Mouse (Mus musculus) adrenal gland, adult (tissue): ENCODE data around the gene Gng12.
A peak's percentile ranks its signal among the peaks of the same experiment; 100 is the strongest.
"Not testable (repeated sequence)": the region's sequence is repeated elsewhere in the genome, so short reads cannot be mapped to it uniquely, and the experiment has no call there.

Experiments
- DNase-seq, 2 experiments: peaks; one replicate each; pipeline ENCODE4 v3.0.0; 2022 to 2023; ENCODE audit warnings: low spot score in 1 of 2; ENCODE audit not compliant: inconsistent age in 2 of 2

Gng12 gene

DNA sequence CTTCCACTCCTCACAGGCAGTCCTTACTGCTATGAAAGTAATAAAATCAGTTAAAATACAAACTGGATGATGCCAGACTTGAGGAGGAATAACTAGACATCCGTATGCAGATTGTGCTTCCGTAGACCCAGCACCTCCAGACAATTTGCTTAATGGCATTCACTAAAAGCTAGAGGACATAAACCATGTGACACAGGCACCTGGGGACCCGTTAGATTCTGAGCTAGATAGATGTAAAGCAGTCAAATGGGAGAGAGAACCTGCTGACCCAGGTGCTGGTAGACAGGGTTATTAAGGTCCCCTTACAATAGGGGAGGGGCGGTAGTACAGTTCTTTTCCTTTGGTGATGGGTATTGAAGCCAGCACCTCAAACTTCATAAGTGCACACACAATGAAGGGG is 127.5 kb downstream of the Gng12 start:
- DNase-seq: no peak

- DNase-seq: no peak
Measured at GRCm38 (mm10) chr6:67026661-67027060, 130.5 kb downstream of the Gng12 start.

DNA sequence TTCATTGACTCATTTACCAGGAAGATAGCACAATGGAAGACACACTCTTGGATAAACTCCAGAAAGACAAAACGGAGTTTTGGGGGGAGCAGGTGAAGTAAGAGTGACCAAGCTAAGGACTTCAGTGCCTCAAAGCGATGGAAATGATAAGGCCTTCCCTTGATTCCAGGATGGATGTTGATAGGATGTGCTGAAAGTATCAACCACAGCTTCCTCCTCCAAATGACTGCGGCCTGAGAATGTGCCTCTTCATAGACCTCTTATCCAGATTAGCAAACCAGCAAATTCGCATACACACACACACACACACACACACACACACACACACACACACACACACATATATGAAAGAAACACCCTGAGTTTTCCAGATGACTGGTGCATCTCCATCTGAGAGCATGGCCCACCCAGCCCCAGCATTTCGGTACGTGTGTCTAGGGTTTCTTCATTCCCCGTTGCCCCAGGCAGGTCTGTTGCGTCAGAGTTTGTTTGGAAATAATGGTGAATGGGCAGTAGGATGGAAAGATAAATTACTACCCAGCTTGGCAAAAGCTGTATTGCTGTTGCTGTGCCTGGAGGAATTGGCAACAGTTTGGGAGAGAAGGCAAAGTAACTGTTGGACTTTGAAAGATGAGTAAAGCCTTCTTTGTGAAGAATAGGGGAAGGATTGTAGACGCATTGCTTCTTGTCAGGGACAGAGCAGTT is 131.4 kb downstream of the Gng12 start:
- DNase-seq: peak in 1 of 2 experiments; percentile 69

DNA sequence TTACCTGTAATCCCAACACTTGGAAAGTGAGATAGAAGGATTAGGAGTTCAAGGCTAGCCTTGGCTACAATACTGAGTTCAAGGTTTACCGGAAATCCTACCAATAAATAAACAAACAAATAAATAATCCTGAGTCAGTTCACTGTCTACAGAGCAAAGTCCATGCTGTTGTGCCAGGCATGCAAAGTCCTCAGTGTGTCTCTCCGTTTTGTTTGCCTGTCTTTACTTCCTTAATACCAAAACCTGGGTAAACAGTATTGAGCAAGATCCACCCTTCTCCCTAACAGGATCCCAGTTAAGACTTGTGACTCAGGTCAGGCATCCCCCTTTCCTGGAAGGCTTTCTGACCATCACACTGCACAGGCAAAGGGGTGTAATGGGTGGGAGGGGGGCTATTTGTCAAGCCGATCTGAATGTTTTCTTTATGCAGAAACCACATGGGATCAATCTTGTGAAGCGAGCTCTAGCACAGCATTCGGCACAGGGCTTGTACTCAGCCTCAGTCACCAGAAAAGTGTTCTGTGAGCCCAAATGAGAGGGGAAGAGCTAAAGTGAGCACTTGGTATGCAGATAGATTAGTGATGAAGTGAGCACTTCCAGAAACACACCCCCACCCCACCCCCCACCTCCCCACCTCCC is 133.2 kb downstream of the Gng12 start:
- DNase-seq: no peak

DNA sequence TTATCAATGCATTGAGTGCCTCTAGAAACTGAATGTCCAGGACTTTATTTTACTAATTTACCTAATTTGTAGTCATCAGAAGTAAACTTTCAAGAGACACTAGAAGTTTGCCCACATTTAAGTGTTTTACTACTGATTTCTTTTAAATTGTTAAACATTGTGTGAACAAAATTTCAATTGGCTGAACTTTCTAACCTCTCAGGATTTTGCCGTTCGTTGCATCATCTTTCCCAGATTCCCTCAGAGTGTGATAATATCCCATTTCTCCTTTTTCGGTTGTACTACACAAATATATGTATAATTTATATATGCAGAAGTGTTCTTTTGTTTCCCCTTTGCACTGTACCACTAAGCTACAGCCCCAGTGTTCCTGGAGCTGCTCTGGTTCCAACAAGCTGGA is 133.8 kb downstream of the Gng12 start:
- no peak for DNase-seq

DNA sequence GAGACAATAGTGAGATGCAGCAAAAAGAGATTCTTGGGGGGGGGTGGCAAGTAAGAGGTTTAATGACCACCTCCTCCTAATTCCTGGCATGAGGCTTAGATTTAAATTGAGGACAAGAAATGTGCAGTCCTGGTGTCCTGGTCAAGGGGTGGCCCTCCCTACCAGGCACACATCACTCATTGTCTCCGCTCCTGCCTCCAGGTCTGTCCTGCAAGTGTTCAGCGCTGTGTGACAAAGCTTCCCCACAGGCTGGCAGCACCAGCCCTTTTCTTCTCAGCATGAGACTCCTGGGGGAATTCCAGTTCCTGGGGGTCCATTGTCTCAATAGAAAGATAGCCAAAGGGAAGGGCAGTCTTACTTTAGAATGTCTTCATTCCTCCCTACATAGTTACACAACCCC is 134.2 kb downstream of the Gng12 start:
- no peak for DNase-seq

DNA sequence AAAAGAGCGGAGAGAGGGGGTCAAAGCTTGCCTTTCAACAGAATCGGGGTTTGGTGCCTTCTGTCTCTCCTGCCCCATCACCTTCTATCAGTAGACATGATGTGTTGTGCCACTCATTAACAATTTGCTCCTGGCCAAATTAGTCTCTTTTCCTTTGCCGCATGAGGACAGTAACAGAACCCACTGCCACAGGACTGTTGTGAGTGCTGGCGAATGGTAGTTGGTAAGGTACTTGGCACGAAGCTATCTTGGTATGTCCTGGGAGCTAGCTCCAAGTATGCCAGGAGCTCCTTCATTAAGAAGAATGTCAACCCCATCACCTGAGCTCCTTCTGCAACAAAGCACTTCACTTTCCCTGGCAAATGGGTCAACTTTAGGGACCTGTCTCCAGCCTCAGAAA is 134.6 kb downstream of the Gng12 start:
- no peak for DNase-seq

DNA sequence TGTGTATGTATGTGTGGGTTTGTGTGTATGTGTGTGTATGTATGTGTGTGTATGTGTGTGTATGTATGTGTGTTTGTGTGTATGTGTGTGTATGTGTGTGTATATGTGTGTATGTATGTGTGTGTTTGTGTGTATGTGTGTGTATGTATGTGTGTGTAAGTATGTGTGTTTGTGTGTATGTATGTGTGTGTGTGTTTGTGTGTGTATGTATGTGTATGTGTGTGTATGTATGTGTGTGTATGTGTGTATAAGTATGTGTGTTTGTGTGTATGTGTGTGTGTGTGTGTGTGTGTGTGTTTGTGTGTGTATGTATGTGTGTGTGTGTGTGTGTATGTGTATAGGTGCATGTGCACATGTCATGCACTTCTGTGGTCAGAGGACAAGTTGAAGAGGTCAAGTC is 136.4 kb downstream of the Gng12 start:
- DNase-seq: not testable (repeated sequence)

DNA sequence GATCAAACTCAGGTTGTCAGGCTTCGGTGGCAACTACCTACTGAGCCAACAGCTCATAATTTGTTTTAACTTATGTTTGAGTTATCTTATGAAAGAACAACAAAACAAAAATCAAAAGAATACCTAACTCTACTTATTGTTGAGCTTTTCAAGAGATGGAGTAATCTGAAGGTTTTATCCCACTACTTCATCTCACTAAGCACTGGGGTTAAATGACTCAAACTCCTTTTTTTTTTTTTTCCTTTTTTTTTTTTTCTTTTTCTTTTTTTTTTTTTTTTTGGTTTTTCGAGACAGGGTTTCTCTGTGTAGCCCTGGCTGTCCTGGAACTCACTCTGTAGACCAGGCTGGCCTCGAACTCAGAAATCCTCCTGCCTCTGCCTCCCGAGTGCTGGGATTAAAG is 136.8 kb downstream of the Gng12 start:
- not testable (repeated sequence) for DNase-seq

GRCm38 (mm10) chr6:67033604-67034003 is 137.4 kb downstream of the Gng12 start:
- no peak for DNase-seq

DNA sequence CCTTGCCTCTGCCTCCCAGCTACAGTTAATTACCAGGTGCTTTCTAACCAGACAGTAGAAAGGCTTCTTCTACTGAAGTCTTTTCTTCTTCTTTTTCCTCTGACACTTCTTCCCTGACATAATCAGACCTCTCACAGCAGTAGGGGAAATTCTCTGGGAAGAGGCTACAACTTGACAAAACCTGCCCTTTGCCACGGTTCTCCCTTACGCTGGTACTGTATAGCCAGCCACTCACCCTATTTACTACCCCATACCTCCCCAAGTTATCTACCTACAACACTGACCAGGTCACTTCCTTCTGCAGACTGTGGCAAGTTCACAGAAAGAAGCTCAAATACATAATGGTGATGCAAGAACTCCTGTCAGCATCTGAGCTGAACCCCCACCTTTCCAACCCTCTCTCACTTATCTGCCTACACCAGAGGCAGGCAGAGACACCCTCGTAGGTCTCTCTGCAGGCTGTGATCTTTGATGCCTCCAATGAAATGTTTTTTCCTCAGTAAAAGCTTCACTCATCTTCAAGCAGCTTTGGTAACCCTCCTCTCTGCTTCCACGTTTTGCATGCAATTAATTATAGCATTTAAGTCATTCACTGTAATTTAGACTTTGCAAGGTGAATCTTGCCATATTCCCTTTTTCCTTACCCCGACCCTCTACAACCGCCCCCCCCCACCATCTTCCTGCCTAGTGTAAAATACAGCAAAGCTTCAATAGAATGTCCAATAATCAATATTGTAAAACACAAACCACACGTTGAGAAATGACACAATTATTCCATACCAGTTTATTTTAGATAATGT is 138.3 kb downstream of the Gng12 start:
- DNase-seq: no peak

DNA sequence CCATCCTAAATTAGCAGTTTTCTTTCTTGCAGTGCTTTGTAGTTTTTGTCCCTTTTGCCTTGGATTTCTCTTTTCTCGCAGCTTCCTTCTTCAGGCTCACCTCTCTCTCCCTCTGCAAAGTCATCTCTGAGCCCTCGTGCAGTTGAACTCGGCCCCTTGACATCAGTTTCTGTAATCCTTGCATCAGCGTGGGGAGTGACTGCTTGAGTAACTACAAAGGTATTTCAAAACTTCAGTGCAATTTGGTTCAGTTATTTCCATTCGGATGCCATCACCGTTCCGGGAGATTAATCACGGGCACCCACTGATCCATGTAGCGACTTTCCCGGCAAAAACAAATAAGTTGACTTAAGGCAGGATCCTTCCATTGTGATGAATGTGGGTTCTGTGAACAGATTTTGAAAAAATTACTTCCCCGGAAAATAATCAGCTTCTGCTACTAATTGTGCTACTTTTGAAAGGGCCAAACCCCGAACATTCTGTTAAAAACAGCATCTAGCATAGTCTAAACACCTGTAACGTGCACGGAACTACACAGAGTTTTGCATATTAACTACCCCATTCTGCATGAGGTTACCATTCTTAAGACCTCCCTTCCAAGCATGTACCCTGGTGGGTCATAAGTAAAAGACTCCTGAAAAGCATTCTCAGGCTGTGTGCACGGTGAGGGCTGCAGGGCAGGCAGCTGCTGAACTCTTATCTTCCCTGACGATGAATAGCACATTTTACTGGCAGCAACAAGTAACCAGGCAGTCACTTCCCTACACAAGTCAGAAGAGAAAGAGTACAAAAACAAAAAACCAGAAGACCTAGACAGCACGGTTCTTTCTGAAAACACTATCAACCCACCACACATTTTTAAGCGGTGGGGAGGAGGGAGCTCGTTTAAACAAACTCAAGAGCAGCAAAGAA is 139.4 kb downstream of the Gng12 start:
- DNase-seq: peak; percentile 25 to 65

GRCm38 (mm10) chr6:67036356-67036811 is 140.2 kb downstream of the Gng12 start:
- peak; percentile 89 to 97 for DNase-seq

DNA sequence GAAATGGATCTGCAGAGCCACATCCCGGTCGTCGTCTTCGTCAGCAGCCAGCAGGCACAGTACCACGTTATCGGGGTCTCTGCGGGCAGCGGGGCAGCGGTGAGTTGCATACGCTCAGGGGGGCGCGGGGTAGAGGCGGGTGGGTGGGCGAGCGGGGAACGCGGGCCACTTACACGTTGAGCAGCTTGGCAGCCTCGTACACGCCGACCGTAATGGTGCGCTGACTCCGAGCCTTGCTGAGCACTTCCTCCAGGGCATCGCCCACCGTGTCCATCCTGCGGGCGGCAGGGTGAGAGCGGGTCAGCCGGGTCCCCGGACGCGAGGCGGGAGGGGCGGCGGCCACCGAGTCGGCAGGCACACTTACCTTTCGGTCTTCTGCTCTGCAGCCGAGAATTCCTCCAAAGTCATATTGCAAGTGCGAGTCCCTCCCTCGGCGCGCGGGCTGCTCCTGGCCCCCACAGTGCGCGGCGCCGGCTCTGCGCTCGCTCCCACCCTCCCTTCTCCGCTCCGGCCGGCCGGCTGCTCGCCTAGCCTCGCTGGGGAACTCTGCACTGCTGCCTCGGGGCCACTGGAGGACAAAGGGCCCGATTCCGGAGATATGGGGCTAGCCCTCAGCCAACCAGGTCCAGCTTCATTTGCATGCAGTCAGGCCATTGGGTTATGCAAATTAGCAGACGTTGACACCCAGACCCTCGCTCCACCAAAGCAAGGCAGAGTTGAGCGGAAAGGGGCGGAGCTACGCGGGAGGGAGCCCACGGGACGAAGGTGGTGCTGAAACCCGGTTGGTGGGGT is 140.8 kb downstream of the Gng12 start, which contains the start of gene Gadd45a:
Gadd45a (minus strand) TSS at position 621 of the 792 bp plus-strand sequence.
- DNase-seq: peak; percentile 98 to 99

- DNase-seq: no peak
Measured at GRCm38 (mm10) chr6:67038964-67039363, 142.8 kb downstream of the Gng12 start.

GRCm38 (mm10) chr6:67040904-67041410 is 144.8 kb downstream of the Gng12 start:
- no peak for DNase-seq

GRCm38 (mm10) chr6:67045424-67045823 is 149.2 kb downstream of the Gng12 start:
- no peak for DNase-seq

- no peak for DNase-seq
Measured at GRCm38 (mm10) chr6:67046937-67047336, 150.7 kb downstream of the Gng12 start.

DNA sequence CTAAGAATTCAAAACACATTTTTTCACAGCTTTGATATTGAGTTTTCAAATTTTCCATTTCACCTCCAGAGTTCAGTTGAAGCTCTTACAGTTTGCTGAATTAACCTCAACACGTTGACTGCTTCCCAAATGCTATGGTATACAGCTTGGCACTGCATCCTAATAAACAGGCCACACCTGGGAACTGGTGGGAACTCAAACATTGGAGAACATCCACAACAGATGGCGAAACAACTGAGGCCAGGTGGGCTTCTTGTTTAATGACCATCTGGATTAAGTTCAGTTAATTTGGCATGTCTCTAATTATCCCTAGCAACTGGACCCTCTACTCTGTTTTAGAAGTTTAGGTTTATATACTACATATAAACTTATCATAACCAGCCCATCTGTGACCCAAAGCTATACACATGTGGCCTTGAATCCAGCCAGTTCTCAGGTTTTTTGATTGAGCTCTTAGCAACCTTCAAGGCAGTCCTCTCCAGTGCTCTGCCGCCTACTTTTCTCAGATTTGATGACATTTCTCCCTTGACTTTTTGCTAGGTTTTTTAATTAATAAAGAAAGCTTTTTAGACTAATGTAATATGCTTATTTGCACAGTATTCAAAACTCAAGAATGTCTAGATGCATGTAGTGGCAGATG is 152.0 kb downstream of the Gng12 start:
- no peak for DNase-seq
